Mouse (Mus musculus): ENCODE measurements around the gene Arl14ep. TPM values are rescaled to one million over a fixed set of nuclear protein-coding genes. Genes with fewer than 3 reads are reported as not detected.
A peak's percentile ranks its signal among the peaks of the same experiment; 100 is the strongest.
"Not testable (repeated sequence)": the region's sequence is repeated elsewhere in the genome, so short reads cannot be mapped to it uniquely, and the experiment has no call there.

Arl14ep gene
- polyA plus RNA-seq (2015; fragmentation: Nextera tagmentation; extraction: Ambion mirVana): 29.9 and 34.8 TPM in 2 replicates

GRCm38 (mm10) chr2:106973959-106974639 is at the start of gene Arl14ep:
Gene Arl14ep (minus strand): TSS chr2:106974424.
- Histone ChIP-seq H3K9ac (replicated peaks) (peak within 1 kb of the TSS; percentile 91), H3K4me1 (peaks cover 23% of the 10 kb centered on the region), H3K4me2 (peak within 1 kb of the TSS; percentile 68), H3K9me3 (replicated peaks) (no peaks in the 10 kb centered on the region), H3K36me3 (no peaks in the 10 kb centered on the region), H3K4me3 (replicated peaks) (peak within 1 kb of the TSS; percentile 76), H3K27ac (replicated peaks) (peak within 1 kb of the TSS; percentile 67), H3K27me3 (replicated peaks) (no peaks in the 10 kb centered on the region)
- ATAC-seq (ENCODE audit: low FRiP score): peak; percentile 99
- 2% methylated on average over 36 of the region's 36 CpGs for WGBS

GRCm38 (mm10) chr2:107022713-107023112 is 48.5 kb upstream of the Arl14ep start:
- Histone ChIP-seq H3K9me3 (replicated peaks) (no peaks in the 10 kb centered on the region), H3K36me3 (no peaks in the 10 kb centered on the region), H3K4me3 (replicated peaks) (no peak overlapping the region), H3K4me2 (no peak overlapping the region), H3K4me1 (peaks cover 10% of the 10 kb centered on the region; the same call in 1 of the 2 replicates), H3K27ac (replicated peaks) (no peak overlapping the region), H3K9ac (replicated peaks) (no peak overlapping the region), H3K27me3 (replicated peaks) (no peaks in the 10 kb centered on the region)
- no peak for ATAC-seq (ENCODE audit: low FRiP score)
- WGBS: 96% methylated on average over 5 of the region's 5 CpGs

GRCm38 (mm10) chr2:107019331-107019730 is 45.1 kb upstream of the Arl14ep start:
- Histone ChIP-seq H3K9me3 (replicated peaks) (no peaks in the 10 kb centered on the region), H3K27me3 (replicated peaks) (no peaks in the 10 kb centered on the region), H3K4me3 (replicated peaks) (no peak overlapping the region), H3K9ac (replicated peaks) (no peak overlapping the region), H3K27ac (replicated peaks) (0 out of 2 replicates have a peak overlapping the region, but pooled peaks have one; percentile 18), H3K36me3 (no peaks in the 10 kb centered on the region), H3K4me1 (peaks cover 10% of the 10 kb centered on the region; the same call in 1 of the 2 replicates), H3K4me2 (no peak overlapping the region)
- ATAC-seq (ENCODE audit: low FRiP score): no peak
- WGBS: 23% methylated on average over 2 of the region's 2 CpGs

- H3K27ac ChIP-seq (replicated peaks): no peak overlapping the region
- 82% methylated on average over 4 of the region's 4 CpGs for WGBS
- H3K9ac ChIP-seq (replicated peaks): no peak overlapping the region
- H3K4me2 ChIP-seq: no peak overlapping the region
- ATAC-seq (ENCODE audit: low FRiP score): no peak
- H3K27me3 ChIP-seq (replicated peaks): no peaks in the 10 kb centered on the region
- H3K4me3 ChIP-seq (replicated peaks): no peak overlapping the region
- no peaks in the 10 kb centered on the region for H3K4me1 ChIP-seq
- H3K36me3 ChIP-seq: no peaks in the 10 kb centered on the region
- no peaks in the 10 kb centered on the region for H3K9me3 ChIP-seq (replicated peaks)
These were observed 38.9 kb upstream of the Arl14ep start for GRCm38 (mm10) chr2:107013161-107013560.

- H3K27me3 ChIP-seq (replicated peaks): no peaks in the 10 kb centered on the region
- no peak overlapping the region for H3K4me2 ChIP-seq
- no peak for ATAC-seq (ENCODE audit: low FRiP score)
- no peak overlapping the region for H3K27ac ChIP-seq (replicated peaks)
- no peak overlapping the region for H3K9ac ChIP-seq (replicated peaks)
- WGBS: 88% methylated on average over 4 of the region's 4 CpGs
- H3K36me3 ChIP-seq: no peaks in the 10 kb centered on the region
- H3K4me3 ChIP-seq (replicated peaks): no peak overlapping the region
- no peaks in the 10 kb centered on the region for H3K4me1 ChIP-seq
- no peaks in the 10 kb centered on the region for H3K9me3 ChIP-seq (replicated peaks)
These were observed 38.1 kb upstream of the Arl14ep start for GRCm38 (mm10) chr2:107012318-107012717.

GRCm38 (mm10) chr2:107010160-107010559 is 35.9 kb upstream of the Arl14ep start:
- no peak for ATAC-seq (ENCODE audit: low FRiP score)
- no peak overlapping the region for H3K9ac ChIP-seq (replicated peaks)
- 86% methylated on average over 6 of the region's 6 CpGs for WGBS
- H3K4me1 ChIP-seq: no peaks in the 10 kb centered on the region
- H3K36me3 ChIP-seq: no peaks in the 10 kb centered on the region
- no peaks in the 10 kb centered on the region for H3K9me3 ChIP-seq (replicated peaks)
- no peak overlapping the region for H3K4me3 ChIP-seq (replicated peaks)
- H3K27ac ChIP-seq (replicated peaks): no peak overlapping the region
- no peaks in the 10 kb centered on the region for H3K27me3 ChIP-seq (replicated peaks)
- no peak overlapping the region for H3K4me2 ChIP-seq

GRCm38 (mm10) chr2:107006378-107006777 is 32.2 kb upstream of the Arl14ep start:
- 86% methylated on average over 3 of the region's 3 CpGs for WGBS

GRCm38 (mm10) chr2:107005876-107006275 is 31.7 kb upstream of the Arl14ep start:
- not testable (repeated sequence) for H3K27me3 ChIP-seq (replicated peaks); H3K27ac ChIP-seq (replicated peaks); H3K4me2 ChIP-seq; H3K9ac ChIP-seq (replicated peaks); H3K4me1 ChIP-seq; H3K36me3 ChIP-seq; H3K9me3 ChIP-seq (replicated peaks); ATAC-seq (ENCODE audit: low FRiP score); H3K4me3 ChIP-seq (replicated peaks)
- 86% methylated on average over 4 of the region's 4 CpGs for WGBS

More at GRCm38 (mm10) chr2:107006378-107006777, 32.2 kb upstream of the Arl14ep start:
- H3K9ac ChIP-seq (replicated peaks): no peak overlapping the region
- H3K9me3 ChIP-seq (replicated peaks): no peaks in the 10 kb centered on the region
- no peak overlapping the region for H3K4me3 ChIP-seq (replicated peaks)
- H3K4me1 ChIP-seq: no peaks in the 10 kb centered on the region
- H3K27ac ChIP-seq (replicated peaks): no peak overlapping the region
- H3K27me3 ChIP-seq (replicated peaks): no peaks in the 10 kb centered on the region
- no peaks in the 10 kb centered on the region for H3K36me3 ChIP-seq
- no peak overlapping the region for H3K4me2 ChIP-seq
- no peak for ATAC-seq (ENCODE audit: low FRiP score)

- Histone ChIP-seq H3K9me3 (replicated peaks) (no peaks in the 10 kb centered on the region), H3K4me2 (no peak overlapping the region), H3K4me1 (no peaks in the 10 kb centered on the region), H3K27me3 (replicated peaks) (no peaks in the 10 kb centered on the region), H3K36me3 (no peaks in the 10 kb centered on the region), H3K9ac (replicated peaks) (no peak overlapping the region), H3K27ac (replicated peaks) (no peak overlapping the region), H3K4me3 (replicated peaks) (no peak overlapping the region)
- 91% methylated on average over 1 of the region's 1 CpGs for WGBS
- ATAC-seq (ENCODE audit: low FRiP score): no peak
These were observed 17.0 kb upstream of the Arl14ep start for GRCm38 (mm10) chr2:106991261-106991660.

GRCm38 (mm10) chr2:106984945-106985344 is 10.7 kb upstream of the Arl14ep start:
- WGBS: 94% methylated on average over 2 of the region's 2 CpGs
- ATAC-seq (ENCODE audit: low FRiP score): no peak
- Histone ChIP-seq H3K36me3 (no peaks in the 10 kb centered on the region), H3K9ac (replicated peaks) (no peak overlapping the region), H3K27ac (replicated peaks) (no peak overlapping the region), H3K4me3 (replicated peaks) (no peak overlapping the region), H3K4me1 (no peaks in the 10 kb centered on the region), H3K27me3 (replicated peaks) (no peaks in the 10 kb centered on the region), H3K4me2 (no peak overlapping the region), H3K9me3 (replicated peaks) (no peaks in the 10 kb centered on the region)

GRCm38 (mm10) chr2:106982503-106982902 is 8.3 kb upstream of the Arl14ep start:
- no peaks in the 10 kb centered on the region for H3K4me1 ChIP-seq
- ATAC-seq (ENCODE audit: low FRiP score): no peak
- no peaks in the 10 kb centered on the region for H3K9me3 ChIP-seq (replicated peaks)
- H3K4me2 ChIP-seq: no peak overlapping the region
- no peaks in the 10 kb centered on the region for H3K36me3 ChIP-seq
- H3K27me3 ChIP-seq (replicated peaks): no peaks in the 10 kb centered on the region
- no peak overlapping the region for H3K4me3 ChIP-seq (replicated peaks)
- 54% methylated on average over 6 of the region's 6 CpGs for WGBS
- H3K9ac ChIP-seq (replicated peaks): no peak overlapping the region
- no peak overlapping the region for H3K27ac ChIP-seq (replicated peaks)

GRCm38 (mm10) chr2:106976472-106976871 is 2.2 kb upstream of the Arl14ep start:
- H3K9ac ChIP-seq (replicated peaks): no peak overlapping the region
- ATAC-seq (ENCODE audit: low FRiP score): no peak
- no peaks in the 10 kb centered on the region for H3K36me3 ChIP-seq
- no peak overlapping the region for H3K27ac ChIP-seq (replicated peaks)
- 94% methylated on average over 3 of the region's 3 CpGs for WGBS
- no peak overlapping the region for H3K4me2 ChIP-seq
- H3K27me3 ChIP-seq (replicated peaks): no peaks in the 10 kb centered on the region
- H3K9me3 ChIP-seq (replicated peaks): no peaks in the 10 kb centered on the region
- H3K4me1 ChIP-seq: peaks cover 15% of the 10 kb centered on the region
- H3K4me3 ChIP-seq (replicated peaks): no peak overlapping the region
